Mouse (Mus musculus) heart, adult 2 months (tissue): ENCODE measurements around the gene Brat1. TPM values are rescaled to one million over a fixed set of nuclear protein-coding genes. Genes with fewer than 3 reads are reported as not detected.

Experiments
- DNase-seq, 2 experiments: peaks; one replicate each; pipeline ENCODE4 v3.0.0; 2021
- H3K27ac ChIP-seq: fragments of 200-600 bp; 2 replicates; pipeline ENCODE4 v1.8.1; 2022
- H3K27me3 ChIP-seq: fragments of 200-500 bp; 2 replicates; pipeline ENCODE4 v1.6.1; 2012; ENCODE audit warnings: mild to moderate bottlenecking, low read length, inconsistent platforms, mixed read lengths; ENCODE audit not compliant: control insufficient read depth, insufficient read depth
- H3K36me3 ChIP-seq: fragments of 200-500 bp; 2 replicates; pipeline ENCODE4 v1.6.1; 2012; ENCODE audit warnings: low read length, inconsistent platforms; ENCODE audit not compliant: control insufficient read depth, insufficient read depth
- H3K4me1 ChIP-seq: fragments of 200-500 bp; 2 replicates; pipeline ENCODE4 v1.6.1; 2011; ENCODE audit warnings: low read length; ENCODE audit not compliant: control insufficient read depth, insufficient read depth
- H3K4me3 ChIP-seq: fragments of 200-600 bp; 2 replicates; pipeline ENCODE4 v1.8.1; 2022
- H3K79me2 ChIP-seq: fragments of 200-500 bp; replicated peaks from 2 replicates; pipeline ENCODE4 v1.6.1; 2012; ENCODE audit warnings: mild to moderate bottlenecking, inconsistent platforms, low read length, moderate library complexity, mixed read lengths; ENCODE audit not compliant: control insufficient read depth, insufficient read depth
- H3K9ac ChIP-seq: fragments of 200-500 bp; 2 replicates; pipeline ENCODE4 v1.6.1; 2012; ENCODE audit warnings: low read depth, mild to moderate bottlenecking, control low read depth, inconsistent platforms, low read length, mixed read lengths
- CTCF ChIP-seq: fragments of 200-600 bp; IDR thresholded peaks from 2 replicates; pipeline ENCODE4 v1.8.1; 2022; ENCODE audit warnings: antibody characterized with exemption, mild to moderate bottlenecking, moderate library complexity
- EP300 ChIP-seq: fragments of 200-500 bp; IDR thresholded peaks from 2 replicates; pipeline ENCODE4 v1.6.1; 2011; ENCODE audit warnings: low read depth, low read length, control low read depth; ENCODE audit not compliant: insufficient read depth
- POLR2A ChIP-seq: fragments of 200-500 bp; IDR thresholded peaks from 2 replicates; pipeline ENCODE4 v1.6.1; 2011; ENCODE audit warnings: mild to moderate bottlenecking, low read depth, low read length, control low read depth; ENCODE audit not compliant: insufficient read depth
- WGBS: fragments of 180-500 bp; shearing (Covaris S2); methylation state at CpG from one replicate; pipeline ENCODE4 v1.1.7; 2018; 5-methylcytosine and 5-hydroxymethylcytosine counted together
- intact Hi-C: fragments of 180-260 bp; cut with DNase I; formaldehyde crosslinking; loops from one replicate; pipeline ENCODE4 v1.15.1; 2025
- polyA plus RNA-seq: library from polyadenylated mRNA; depleted of rRNA; stranded (reverse); fragments of >200 nt; gene quantifications from 2 replicates; pipeline ENCODE4 v1.2.3, GENCODE M21; 2012
- total RNA-seq, 2 experiments: library from RNA; stranded (reverse); gene quantifications; 2 replicates each; pipeline ENCODE4 v1.2.3; 2021

Gene Brat1
- total and polyA plus RNA-seq, 3 experiments = 6.4 to 11.0 (median 8.2) TPM

- no peak for DNase-seq
- intact Hi-C loops = no loop called here
- H3K36me3 ChIP-seq = no peaks in the 10 kb centered on the region
- TF ChIP-seq CTCF (no peak), POLR2A (no peak), EP300 (no peak)
- no peak overlapping the region for H3K9ac ChIP-seq
- H3K4me3 ChIP-seq = no peak overlapping the region
- no peaks in the 10 kb centered on the region for H3K79me2 ChIP-seq
- H3K27ac ChIP-seq = no peak overlapping the region
- WGBS = 93% methylated on average over 11 of the region's 11 CpGs
- H3K4me1 ChIP-seq = no peaks in the 10 kb centered on the region
- no peaks in the 10 kb centered on the region for H3K27me3 ChIP-seq
Measured at GRCm38 (mm10) chr5:140675640-140676039, 29.2 kb upstream of the Brat1 start.

GRCm38 (mm10) chr5:140677137-140677536 lies 27.7 kb upstream of the Brat1 start:
- Histone ChIP-seq H3K9ac (no peak overlapping the region), H3K27ac (no peak overlapping the region), H3K79me2 (no peaks in the 10 kb centered on the region), H3K27me3 (no peaks in the 10 kb centered on the region), H3K36me3 (no peaks in the 10 kb centered on the region), H3K4me1 (no peaks in the 10 kb centered on the region), H3K4me3 (no peak overlapping the region)
- intact Hi-C loops = no loop called here
- TF ChIP-seq EP300 (no peak), CTCF (no peak), POLR2A (no peak)
- WGBS = 89% methylated on average over 6 of the region's 6 CpGs
- no peak for DNase-seq

DNA sequence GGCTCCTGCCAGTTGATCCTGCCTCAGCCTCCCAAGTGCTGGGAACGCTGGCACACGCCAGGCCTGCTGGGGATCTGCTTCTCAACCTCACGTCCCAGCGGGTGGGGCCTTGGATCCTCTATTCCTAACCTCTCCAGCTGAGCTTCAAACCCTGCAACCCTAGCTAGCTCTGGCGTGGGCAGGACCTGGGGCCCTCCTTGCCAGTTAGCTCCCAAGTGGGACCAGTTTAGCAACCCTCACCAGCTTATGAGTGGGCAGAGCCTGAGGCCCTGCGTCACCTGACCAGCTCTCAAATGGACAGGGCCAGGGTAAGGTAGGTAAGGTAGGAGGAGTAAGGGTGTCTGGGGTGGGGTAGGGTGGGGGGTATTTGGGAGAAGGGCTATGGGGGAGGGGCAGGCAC lies 24.8 kb upstream of the Brat1 start:
- Histone ChIP-seq H3K27me3 (no peaks in the 10 kb centered on the region), H3K27ac (no peak overlapping the region), H3K4me1 (no peaks in the 10 kb centered on the region), H3K9ac (no peak overlapping the region), H3K36me3 (no peaks in the 10 kb centered on the region), H3K4me3 (no peak overlapping the region), H3K79me2 (no peaks in the 10 kb centered on the region)
- intact Hi-C loops = no loop called here
- DNase-seq = no peak
- TF ChIP-seq POLR2A = no peak
- no peak for TF ChIP-seq EP300
- no peak for TF ChIP-seq CTCF
- 91% methylated on average over 6 of the region's 6 CpGs for WGBS

DNA sequence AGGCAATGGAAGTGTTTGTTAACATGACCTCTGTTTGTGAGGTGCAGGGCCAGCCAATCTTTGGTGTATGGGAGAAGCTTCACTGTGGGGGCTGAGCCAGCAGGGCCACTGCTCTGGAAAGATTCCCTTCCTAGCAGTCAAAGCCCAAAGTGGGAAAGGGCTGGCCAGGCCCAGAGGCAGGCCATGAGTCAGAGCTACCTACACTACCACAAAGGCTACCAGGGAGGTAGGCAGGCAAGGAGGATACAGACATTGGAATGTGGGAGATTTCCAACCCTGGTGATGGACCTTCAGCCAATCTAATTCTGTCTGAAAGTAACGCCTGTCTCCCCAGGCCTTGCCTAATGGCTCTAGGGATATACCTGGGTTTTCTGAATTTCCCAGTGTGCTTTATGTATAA lies 23.9 kb upstream of the Brat1 start:
- no peaks in the 10 kb centered on the region for H3K4me1 ChIP-seq
- TF ChIP-seq POLR2A (no peak), EP300 (no peak), CTCF (no peak)
- H3K36me3 ChIP-seq = no peaks in the 10 kb centered on the region
- intact Hi-C loops = no loop called here
- no peak for DNase-seq
- H3K4me3 ChIP-seq = no peak overlapping the region
- H3K79me2 ChIP-seq = no peaks in the 10 kb centered on the region
- H3K27ac ChIP-seq = no peak overlapping the region
- no peak overlapping the region for H3K9ac ChIP-seq
- H3K27me3 ChIP-seq = no peaks in the 10 kb centered on the region
- WGBS = 96% methylated on average over 1 of the region's 1 CpGs

- intact Hi-C loops = no loop called here
- H3K27ac ChIP-seq = no peak overlapping the region
- no peaks in the 10 kb centered on the region for H3K79me2 ChIP-seq
- H3K4me1 ChIP-seq = no peaks in the 10 kb centered on the region
- H3K9ac ChIP-seq = no peak overlapping the region
- no peak for TF ChIP-seq EP300
- TF ChIP-seq CTCF = no peak
- no peak for TF ChIP-seq POLR2A
- 92% methylated on average over 6 of the region's 6 CpGs for WGBS
- no peak for DNase-seq
- no peak overlapping the region for H3K4me3 ChIP-seq
- no peaks in the 10 kb centered on the region for H3K27me3 ChIP-seq
- no peaks in the 10 kb centered on the region for H3K36me3 ChIP-seq
Measured at GRCm38 (mm10) chr5:140682113-140682512, 22.7 kb upstream of the Brat1 start.

DNA sequence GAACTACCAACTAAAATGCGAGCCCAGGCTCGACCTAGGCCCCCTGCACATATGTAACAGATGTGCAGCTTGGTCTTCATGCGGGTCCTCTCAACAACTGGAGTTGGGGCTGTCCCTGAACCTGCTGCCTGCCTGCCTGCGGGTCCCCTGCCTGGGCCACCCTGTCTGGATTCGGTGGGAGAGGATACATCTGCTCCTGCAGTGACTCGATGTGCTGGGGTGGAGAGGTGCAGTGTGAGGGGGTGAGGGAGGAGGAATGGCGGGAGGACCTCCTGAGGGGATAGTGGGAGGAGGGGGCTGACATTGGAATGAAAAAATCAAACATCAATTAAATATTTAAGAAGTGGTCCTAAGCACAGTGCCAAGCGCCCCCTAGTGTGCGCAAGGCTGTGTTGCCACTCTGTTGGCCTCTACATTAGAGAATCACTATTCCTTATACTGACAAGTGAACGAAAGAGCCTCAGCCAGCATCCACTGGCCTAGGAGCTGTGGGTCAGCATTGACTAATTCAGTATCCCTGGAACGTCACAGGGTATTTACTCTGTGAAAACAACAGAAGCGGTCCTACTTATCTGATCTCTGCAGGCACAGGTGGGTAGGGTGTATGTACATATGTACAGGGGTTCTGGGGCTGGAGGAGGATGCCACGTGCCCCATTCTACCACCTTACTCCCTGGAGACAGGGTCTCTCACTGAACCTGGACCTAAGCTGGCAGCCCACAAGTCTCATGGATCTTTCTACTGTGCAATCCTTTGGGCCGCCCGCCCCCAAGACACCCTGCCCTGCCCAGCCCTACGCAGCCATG lies 20.3 kb upstream of the Brat1 start:
- no peak overlapping the region for H3K4me3 ChIP-seq
- H3K27ac ChIP-seq = no peak overlapping the region
- no peak overlapping the region for H3K9ac ChIP-seq
- 65% methylated on average over 16 of the region's 16 CpGs for WGBS
- no peaks in the 10 kb centered on the region for H3K36me3 ChIP-seq
- H3K4me1 ChIP-seq = no peaks in the 10 kb centered on the region
- intact Hi-C loops = loop anchor here (2.0 kb wide), 1 partner anchor 144 kb away; no protein-coding TSS in a partner anchor
- peak; percentile 96 for TF ChIP-seq CTCF
- TF ChIP-seq POLR2A = no peak
- no peaks in the 10 kb centered on the region for H3K27me3 ChIP-seq
- DNase-seq = peak; percentile 33 to 56
- no peaks in the 10 kb centered on the region for H3K79me2 ChIP-seq
